Mouse (Mus musculus) retina, embryonic 14.5 days (tissue): ENCODE measurements around the gene Fanca.

Experiments
- DNase-seq: peaks from one replicate; pipeline ENCODE4 v3.0.0-alpha.2; 2015; ENCODE audit warnings: low spot score

Fanca gene

GRCm38 (mm10) chr8:123318467-123318911 lies at the start of gene Fanca:
Gene Fanca (minus strand): TSS chr8:123318576.
- peak; percentile 96 for DNase-seq

- DNase-seq, result peak; percentile 95
Measured at GRCm38 (mm10) chr8:123361082-123361739, 42.8 kb upstream of the Fanca start.

DNA sequence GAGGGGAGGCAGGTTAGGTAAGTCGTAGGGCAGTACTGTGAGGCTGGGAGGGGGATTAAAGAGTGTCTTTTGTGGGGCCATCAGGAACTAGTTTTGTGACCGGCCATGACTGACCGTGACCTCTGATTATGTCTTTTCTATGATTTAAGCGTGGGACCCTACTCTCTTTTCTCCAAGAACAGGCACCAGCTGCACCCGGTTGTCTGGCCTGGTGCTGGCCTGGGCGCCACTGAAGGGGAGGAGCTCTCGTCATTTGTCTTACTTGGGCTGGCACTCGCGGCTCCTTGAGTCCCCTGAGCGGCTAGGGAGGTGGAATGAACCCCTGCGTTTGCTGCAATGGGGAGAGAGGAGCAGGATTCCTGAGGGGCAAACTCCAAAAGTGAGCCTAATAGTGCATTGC lies 34.8 kb upstream of the Fanca start:
- no peak for DNase-seq

- peak; percentile 46 for DNase-seq
Measured at GRCm38 (mm10) chr8:123352786-123353185, 34.4 kb upstream of the Fanca start.

DNA sequence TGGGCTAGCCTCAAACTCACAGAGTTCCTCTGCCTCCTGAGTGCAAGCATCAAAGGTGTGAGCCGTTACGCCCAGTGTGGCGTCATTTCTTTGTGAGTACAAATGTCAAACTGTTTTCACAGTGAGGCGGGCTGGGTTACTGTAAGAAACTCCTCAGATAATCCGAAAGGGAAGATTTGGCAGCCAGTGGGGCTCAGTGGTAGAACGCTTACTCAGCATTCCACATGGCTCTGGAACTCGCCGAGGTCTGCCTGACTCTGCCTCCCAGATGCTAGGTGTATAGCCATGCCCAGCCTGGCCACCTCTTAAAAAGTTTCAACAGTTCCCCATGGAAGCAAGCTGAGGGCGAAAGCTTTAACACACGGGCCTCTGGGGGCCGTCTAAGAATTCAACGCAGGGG lies 33.7 kb upstream of the Fanca start:
- DNase-seq, result no peak

DNA sequence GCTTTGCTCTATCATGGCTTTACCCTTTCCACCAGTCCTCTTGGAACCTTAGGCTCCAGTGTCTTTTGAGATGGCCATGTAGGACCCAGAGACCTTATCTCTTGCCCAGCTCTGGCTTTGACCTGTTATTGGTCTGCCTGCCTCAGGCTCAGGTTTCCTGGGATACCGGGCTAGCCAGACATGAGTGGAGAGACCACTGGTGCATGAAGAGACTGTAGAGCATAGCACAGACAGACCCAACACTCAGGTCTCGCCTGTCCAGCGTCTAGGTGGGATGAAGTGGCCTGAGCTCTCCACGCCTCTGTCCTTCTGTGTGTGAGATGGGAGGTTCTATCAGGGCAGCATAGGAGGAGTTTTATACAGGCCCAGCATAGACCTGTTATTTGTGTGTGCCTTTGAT lies 30.7 kb upstream of the Fanca start:
- no peak for DNase-seq

GRCm38 (mm10) chr8:123348237-123348843 lies 30.0 kb upstream of the Fanca start:
- DNase-seq, result peak; percentile 48

- no peak for DNase-seq
Measured at GRCm38 (mm10) chr8:123347293-123347692, 28.9 kb upstream of the Fanca start.

GRCm38 (mm10) chr8:123345856-123346255 lies 27.5 kb upstream of the Fanca start:
- no peak for DNase-seq

DNA sequence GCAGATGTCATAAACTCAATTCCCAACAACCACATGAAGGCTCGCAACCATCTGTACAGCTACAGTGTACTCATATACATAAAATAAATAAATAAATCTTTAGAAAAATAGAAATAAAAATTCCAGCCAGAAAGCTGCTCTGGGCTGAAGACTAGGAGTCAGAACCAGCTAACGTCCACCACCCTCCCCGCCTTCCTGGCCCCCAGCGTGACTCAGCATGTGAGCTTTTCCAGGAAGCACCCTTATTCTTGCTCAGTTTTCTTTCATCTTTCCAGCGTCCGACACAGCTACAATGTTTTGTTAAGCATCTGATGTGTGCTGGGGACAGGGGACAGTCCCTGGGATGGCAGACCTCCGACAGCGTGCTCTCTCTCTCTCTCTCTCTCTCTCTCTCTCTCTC lies 26.8 kb upstream of the Fanca start:
- DNase-seq, result no peak

DNA sequence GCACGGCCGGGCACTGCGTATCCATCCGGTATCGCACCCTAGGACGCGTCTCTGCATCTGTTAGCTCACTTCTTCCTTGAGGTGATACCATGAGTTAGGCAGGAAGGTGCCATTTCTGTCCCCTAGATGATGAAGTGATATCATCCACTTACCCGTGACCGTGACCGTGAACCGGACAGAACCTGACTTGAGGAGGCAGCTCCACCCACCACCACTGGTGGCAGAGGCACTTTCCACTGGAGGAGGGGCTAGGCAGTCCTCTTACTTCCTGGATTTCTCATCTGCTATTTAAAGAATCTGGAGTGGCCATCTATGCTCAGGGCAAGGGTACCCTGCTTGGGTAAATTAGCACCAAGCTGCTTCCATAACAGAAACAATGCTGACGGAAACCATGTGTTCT lies 25.0 kb upstream of the Fanca start:
- no peak for DNase-seq

DNA sequence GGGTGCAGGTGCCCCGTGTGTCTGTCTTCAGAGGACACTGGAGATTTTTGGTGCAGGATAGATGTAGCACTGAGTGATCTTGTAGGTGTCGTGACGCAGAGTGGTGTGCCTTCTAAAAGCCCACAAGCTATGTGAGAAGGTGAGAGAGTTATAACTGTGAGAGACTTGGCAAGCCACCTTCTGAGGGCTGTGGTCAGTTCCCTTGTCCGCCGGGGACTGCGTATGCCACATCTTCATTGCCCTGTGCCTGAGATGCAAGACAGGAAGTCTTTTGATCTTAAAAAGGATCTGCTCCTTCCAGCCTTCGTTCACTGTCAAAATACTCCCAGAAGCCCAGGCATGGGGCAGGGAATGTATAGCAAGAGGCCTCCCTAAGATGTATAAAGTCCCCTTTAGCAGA lies 24.5 kb upstream of the Fanca start:
- no peak for DNase-seq

GRCm38 (mm10) chr8:123342253-123342652 lies 23.9 kb upstream of the Fanca start:
- no peak for DNase-seq

- no peak for DNase-seq
Measured at GRCm38 (mm10) chr8:123341040-123342015, 23.0 kb upstream of the Fanca start.

DNA sequence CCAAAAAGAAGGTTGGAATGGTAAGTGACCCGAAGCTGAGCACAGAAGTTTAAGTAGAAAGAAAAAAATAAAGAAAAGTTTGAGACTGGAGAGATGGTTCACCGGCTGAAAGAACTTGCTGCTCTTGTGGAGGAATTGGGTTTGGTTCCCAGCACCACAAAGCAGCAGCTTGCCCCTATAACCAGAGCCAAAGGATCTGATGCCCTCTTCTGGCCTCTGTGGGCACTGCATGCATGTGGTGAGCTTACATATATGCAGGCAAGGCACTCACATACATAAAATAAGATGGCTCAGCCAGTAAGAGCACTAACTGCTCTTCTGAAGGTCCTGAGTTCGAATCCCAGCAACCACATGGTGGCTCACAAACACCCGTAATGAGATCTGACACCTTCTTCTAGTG lies 21.7 kb upstream of the Fanca start:
- DNase-seq, result no peak

GRCm38 (mm10) chr8:123337475-123337874 lies 19.1 kb upstream of the Fanca start:
- DNase-seq, result no peak

GRCm38 (mm10) chr8:123334467-123334866 lies 16.1 kb upstream of the Fanca start:
- DNase-seq, result no peak

GRCm38 (mm10) chr8:123333864-123334263 lies 15.5 kb upstream of the Fanca start:
- DNase-seq, result no peak

DNA sequence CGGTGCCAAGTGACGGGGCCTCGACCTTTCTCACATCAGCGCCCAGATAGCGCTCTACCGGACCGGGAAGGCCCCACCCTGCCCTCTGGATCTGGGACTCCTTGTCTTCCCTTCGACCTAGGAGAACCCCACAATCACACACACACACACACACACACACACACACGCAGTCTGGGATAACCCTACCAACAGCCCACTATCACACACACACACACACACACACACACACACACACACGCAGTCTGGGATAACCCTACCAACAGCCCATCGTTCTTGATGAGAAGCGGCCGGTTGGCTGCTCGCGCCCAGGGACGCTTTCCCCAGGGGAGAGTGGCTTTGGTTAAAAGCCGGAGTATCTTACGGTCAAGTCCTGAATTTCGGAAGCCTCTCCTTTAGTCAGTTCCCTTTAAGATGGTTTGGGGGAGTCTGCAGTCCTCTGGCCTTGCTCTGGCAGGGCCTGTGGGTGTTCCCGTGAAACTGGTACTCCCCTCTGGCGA lies 14.8 kb upstream of the Fanca start:
- peak; percentile 43 for DNase-seq

- DNase-seq, result peak; percentile 85
Measured at GRCm38 (mm10) chr8:123332262-123333090, 14.1 kb upstream of the Fanca start, which contains the start of gene Spire2. Gene Spire2 (plus strand): TSS chr8:123332713.

DNA sequence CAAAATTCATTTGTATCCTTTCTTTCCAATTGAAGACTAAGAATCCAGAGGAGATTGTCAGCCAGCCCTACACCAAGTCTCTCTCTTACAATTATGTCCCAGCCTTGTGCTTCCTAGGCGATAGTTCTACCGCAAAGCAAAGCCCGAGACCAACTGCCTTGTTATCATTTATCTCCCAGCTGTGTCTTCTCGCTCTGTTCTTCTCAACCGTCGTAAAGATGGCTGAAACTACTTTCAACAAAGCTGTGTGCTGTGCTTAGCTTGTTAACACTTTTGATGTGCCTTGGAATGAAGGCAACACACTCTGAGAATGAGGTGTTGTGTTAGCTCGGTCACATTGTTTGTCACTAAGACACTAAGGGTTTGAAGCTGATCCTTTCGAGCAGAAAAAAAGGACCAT lies 13.4 kb upstream of the Fanca start:
- no peak for DNase-seq

GRCm38 (mm10) chr8:123331301-123331700 lies 12.9 kb upstream of the Fanca start:
- DNase-seq, result no peak
